Mouse (Mus musculus) cerebellum, postnatal 36 days (tissue): ENCODE results near the gene Gm5891.
"Not testable (repeated sequence)": the region's sequence is repeated elsewhere in the genome, so short reads cannot be mapped to it uniquely, and the experiment has no call there.

Source experiments
- DNase-seq, 2 experiments: peaks; one replicate each; pipeline ENCODE4 v3.0.0; 2021 to 2022; ENCODE audit warnings: mixed read lengths in 2 of 2

The Gm5891 gene

DNA sequence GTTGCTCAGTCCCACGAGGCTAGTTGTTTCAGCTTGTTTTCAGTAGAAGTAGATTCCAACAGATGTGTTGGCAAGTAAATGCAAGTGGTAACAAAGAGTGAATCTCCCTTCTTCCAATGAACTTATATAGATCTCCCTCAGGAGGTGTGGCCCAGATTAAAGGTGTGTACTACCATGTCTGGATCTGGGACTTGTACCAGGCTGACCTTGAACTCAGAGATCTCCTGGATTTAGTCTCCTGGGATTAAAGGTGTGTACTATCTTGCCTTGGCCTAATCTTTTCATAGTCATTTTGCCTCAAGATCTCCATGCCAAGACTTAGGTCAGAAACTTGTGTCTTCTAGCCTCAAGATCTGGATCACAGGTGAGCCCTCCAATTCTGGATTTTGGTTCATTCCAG, at the start of gene Gm5891:
Gm5891 (minus strand) TSS at position 101 of the 400 bp plus-strand sequence.
- not testable (repeated sequence) for DNase-seq
